Mouse (Mus musculus) central nervous system, embryonic 18 days (tissue): ENCODE data around the gene Mrgprd. TPM values are rescaled to one million over a fixed set of nuclear protein-coding genes. Genes with fewer than 3 reads are reported as not detected.

ENCODE experiments used
- polyA plus RNA-seq: library from polyadenylated mRNA; depleted of rRNA; stranded (reverse); fragments of >200 nt; gene quantifications from 2 replicates; pipeline ENCODE4 v1.2.3, GENCODE M21; 2012; rRNA removed

Mrgprd gene
- polyA plus RNA-seq = 0.20 TPM in 1 of 2 replicates, not detected in the other

DNA sequence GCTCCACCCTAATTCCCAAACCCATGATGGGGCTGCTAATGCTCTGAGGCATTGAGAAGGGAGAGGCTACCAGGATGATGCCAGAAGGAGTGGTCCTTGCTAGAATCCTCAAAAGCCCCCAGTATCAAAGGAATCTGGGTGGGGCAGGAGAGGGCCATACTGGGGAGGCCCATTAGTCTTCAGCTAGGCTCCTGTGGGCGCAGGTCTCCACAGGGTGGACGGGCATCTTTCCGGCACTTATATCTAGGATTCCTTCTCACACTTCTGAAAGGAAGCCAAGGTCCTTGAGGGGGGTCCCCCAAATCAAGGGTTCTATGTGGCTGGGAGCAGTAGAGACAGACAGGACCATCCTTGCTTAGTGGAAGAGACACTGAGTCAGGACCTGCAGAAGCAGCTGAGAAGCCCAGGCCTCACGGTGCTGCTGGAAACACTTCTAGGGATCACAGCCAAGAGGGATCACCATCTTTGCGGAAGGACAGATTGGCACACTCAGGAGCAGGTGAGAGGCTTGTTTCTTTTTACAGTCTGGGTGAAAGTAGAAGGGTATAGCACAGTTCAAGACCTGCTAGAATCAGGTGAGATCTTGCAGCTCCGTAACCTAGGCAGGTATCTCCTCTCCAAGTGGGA, at the start of gene Mrgprd:
TSS of gene Mrgprd (plus strand) at position 51 of the 627 bp plus-strand sequence.

DNA sequence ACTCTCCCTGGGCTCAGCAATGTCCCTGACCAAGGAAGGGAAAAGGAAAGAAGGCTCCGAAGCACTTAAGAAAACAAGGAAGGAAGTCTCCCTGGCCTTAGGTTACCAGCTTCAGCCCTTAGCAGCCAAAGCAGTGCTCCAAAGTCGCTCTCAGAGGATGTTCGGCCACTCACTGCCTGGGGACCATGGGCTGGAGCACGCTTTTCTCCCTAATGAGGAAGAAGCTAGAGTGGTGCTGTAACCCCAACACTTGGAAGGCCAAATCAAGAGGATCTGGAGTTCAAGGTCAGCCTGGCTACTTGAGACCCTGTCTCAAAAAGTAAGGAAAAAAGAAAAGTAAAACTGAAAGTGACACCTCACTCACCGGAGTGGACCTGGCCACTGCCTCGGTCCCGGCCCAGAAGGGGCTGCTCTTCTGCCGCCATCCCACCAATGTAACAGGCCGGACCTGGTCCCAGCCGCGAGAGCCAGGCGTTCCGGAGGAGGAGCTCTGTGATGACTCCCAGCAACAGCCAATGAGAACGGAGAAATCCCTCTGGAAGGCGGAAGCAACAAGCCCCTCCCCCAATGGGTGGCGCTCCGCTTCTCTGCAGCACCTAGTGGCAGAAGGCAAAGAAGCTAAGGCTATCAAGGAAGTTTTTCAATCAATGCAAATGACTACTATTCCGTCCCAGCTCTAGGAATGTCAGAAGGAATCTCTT, 31.0 kb upstream of the Mrgprd start, which contains the start of gene Tpcn2:
TSS of gene Tpcn2 (minus strand) at position 525 of the 701 bp plus-strand sequence.

DNA sequence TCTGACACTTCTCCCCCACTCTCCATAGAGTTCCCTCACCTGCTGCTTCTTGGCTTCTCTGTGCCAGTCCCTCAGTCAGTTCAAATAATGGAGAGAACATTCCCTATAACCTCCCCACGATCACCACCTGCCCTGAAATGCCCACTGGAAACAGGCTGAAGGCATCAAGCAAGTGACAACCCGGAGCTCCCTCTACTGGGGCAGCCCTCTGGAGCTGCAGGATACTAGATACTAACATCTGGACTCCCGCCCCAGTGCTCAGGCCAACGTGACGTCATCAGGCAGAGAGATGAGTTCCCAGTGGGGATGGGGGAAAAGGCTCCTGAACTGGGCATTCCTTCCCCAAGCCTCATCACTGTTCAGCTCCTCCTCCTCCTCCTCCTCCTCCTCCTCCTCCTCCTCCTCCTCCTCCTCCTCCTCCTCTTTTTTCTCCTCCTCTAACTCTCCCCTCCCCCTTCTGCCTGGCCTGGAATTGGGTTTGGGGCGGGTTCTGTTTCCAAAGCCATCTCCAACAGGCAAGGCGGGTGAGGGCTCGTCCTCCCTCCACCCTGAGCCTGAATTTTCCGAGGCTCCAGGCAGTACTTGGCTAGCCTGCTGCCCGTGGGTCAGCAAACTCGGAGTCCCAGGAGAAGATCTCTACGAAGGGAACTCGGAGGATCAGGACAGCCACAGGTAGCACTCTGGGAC, 14.2 kb upstream of the Mrgprd start, which contains the start of gene Mrgprf:
TSS of gene Mrgprf (plus strand) at position 508 of the 687 bp plus-strand sequence.

Other genes starting within 250 kb of the Mrgprd start
- gene 1810010D01Rik, start 106.7 kb upstream of the Mrgprd start, polyA plus RNA-seq = 0.47 and 1.1 TPM in 2 replicates
- gene Tpcn2, start 30.8 kb upstream of the Mrgprd start, polyA plus RNA-seq = 7.3 and 7.5 TPM in 2 replicates
- 3.2 and 3.6 TPM in 2 replicates for gene Mrgprf, start 14.0 kb upstream of the Mrgprd start, polyA plus RNA-seq